Mouse (Mus musculus): ENCODE measurements around the gene Chil1.

Gene Chil1

GRCm38 (mm10) chr1:134182025-134182424, at the start of gene Chil1:
Gene Chil1, plus strand, starts transcription at chr1:134182176.
- TF ChIP-seq GATA4 (IDR thresholded peaks at IDR 0.05; ENCODE audit: insufficient replicate concordance, low read length): no peak

GRCm38 (mm10) chr1:134133316-134133715, 48.7 kb upstream of the Chil1 start:
- TF ChIP-seq GATA4 (IDR thresholded peaks at IDR 0.05; ENCODE audit: insufficient replicate concordance, low read length): no peak

- no peak for TF ChIP-seq GATA4 (IDR thresholded peaks at IDR 0.05; ENCODE audit: insufficient replicate concordance, low read length)
Measured at GRCm38 (mm10) chr1:134136351-134136750, 45.6 kb upstream of the Chil1 start.

GRCm38 (mm10) chr1:134138424-134138823, 43.6 kb upstream of the Chil1 start:
- no peak for TF ChIP-seq GATA4 (IDR thresholded peaks at IDR 0.05; ENCODE audit: insufficient replicate concordance, low read length)

- no peak for TF ChIP-seq GATA4 (IDR thresholded peaks at IDR 0.05; ENCODE audit: insufficient replicate concordance, low read length)
Measured at GRCm38 (mm10) chr1:134142363-134142794, 39.6 kb upstream of the Chil1 start.

- no peak for TF ChIP-seq GATA4 (IDR thresholded peaks at IDR 0.05; ENCODE audit: insufficient replicate concordance, low read length)
Measured at GRCm38 (mm10) chr1:134146066-134146465, 35.9 kb upstream of the Chil1 start.

GRCm38 (mm10) chr1:134150076-134150475, 31.9 kb upstream of the Chil1 start:
- no peak for TF ChIP-seq GATA4 (IDR thresholded peaks at IDR 0.05; ENCODE audit: insufficient replicate concordance, low read length)

GRCm38 (mm10) chr1:134150745-134151144, 31.2 kb upstream of the Chil1 start:
- TF ChIP-seq GATA4 (IDR thresholded peaks at IDR 0.05; ENCODE audit: insufficient replicate concordance, low read length): no peak

GRCm38 (mm10) chr1:134151655-134152412, 30.1 kb upstream of the Chil1 start:
- TF ChIP-seq GATA4 (IDR thresholded peaks at IDR 0.05; ENCODE audit: insufficient replicate concordance, low read length): no peak

GRCm38 (mm10) chr1:134152626-134153590, 29.1 kb upstream of the Chil1 start:
- no peak for TF ChIP-seq GATA4 (IDR thresholded peaks at IDR 0.05; ENCODE audit: insufficient replicate concordance, low read length)

- TF ChIP-seq GATA4 (IDR thresholded peaks at IDR 0.05; ENCODE audit: insufficient replicate concordance, low read length): no peak
Measured at GRCm38 (mm10) chr1:134154121-134154520, 27.9 kb upstream of the Chil1 start.

- TF ChIP-seq GATA4 (IDR thresholded peaks at IDR 0.05; ENCODE audit: insufficient replicate concordance, low read length): no peak
Measured at GRCm38 (mm10) chr1:134154655-134155054, 27.3 kb upstream of the Chil1 start.

- TF ChIP-seq GATA4 (IDR thresholded peaks at IDR 0.05; ENCODE audit: insufficient replicate concordance, low read length): no peak
Measured at GRCm38 (mm10) chr1:134160404-134160803, 21.6 kb upstream of the Chil1 start.

GRCm38 (mm10) chr1:134161399-134161798, 20.6 kb upstream of the Chil1 start:
- no peak for TF ChIP-seq GATA4 (IDR thresholded peaks at IDR 0.05; ENCODE audit: insufficient replicate concordance, low read length)

GRCm38 (mm10) chr1:134162510-134163225, 19.3 kb upstream of the Chil1 start:
- no peak for TF ChIP-seq GATA4 (IDR thresholded peaks at IDR 0.05; ENCODE audit: insufficient replicate concordance, low read length)
